Mouse (Mus musculus): ENCODE results near the gene Igll1. TPM values are rescaled to one million over a fixed set of nuclear protein-coding genes. Genes with fewer than 3 reads are reported as not detected.

Gene Igll1
- polyA plus RNA-seq, 1 experiment from 2014 or later = not detected

GRCm38 (mm10) chr16:16896015-16896381, 32.2 kb upstream of the Igll1 start:
- Histone ChIP-seq H3K9ac (replicated peaks; ENCODE audit: low read depth, low read length) (no peak overlapping the region), H3K4me3 (ENCODE audit: low read depth, low read length) (no peak overlapping the region; the same call in 1 of the 2 replicates), H3K4me1 (ENCODE audit: control insufficient read depth, insufficient read depth, low read length) (peaks cover 10% of the 10 kb centered on the region), H3K4me2 (ENCODE audit: low read depth, low read length) (no peak overlapping the region), H3K27me3 (ENCODE audit: control insufficient read depth, insufficient read depth, low read length) (no peaks in the 10 kb centered on the region), H3K27ac (ENCODE audit: low read depth, low read length) (no peak overlapping the region), H3K36me3 (ENCODE audit: control insufficient read depth, insufficient read depth, low read length) (peaks cover 10% of the 10 kb centered on the region), H3K9me3 (ENCODE audit: control insufficient read depth, low read length) (no peaks in the 10 kb centered on the region)
- ATAC-seq (ENCODE audit: low read depth) = no peak; the same call in 1 of the 2 replicates
- 24% methylated on average over 4 of the region's 4 CpGs for WGBS

- peaks cover 40% of the 10 kb centered on the region for H3K36me3 ChIP-seq (ENCODE audit: control insufficient read depth, insufficient read depth, low read length)
- no peak overlapping the region for H3K4me3 ChIP-seq (ENCODE audit: low read depth, low read length)
- H3K27me3 ChIP-seq (ENCODE audit: control insufficient read depth, insufficient read depth, low read length) = no peaks in the 10 kb centered on the region
- WGBS = 94% methylated on average over 7 of the region's 7 CpGs
- H3K9me3 ChIP-seq (ENCODE audit: control insufficient read depth, low read length) = no peaks in the 10 kb centered on the region
- peaks cover 6% of the 10 kb centered on the region for H3K4me1 ChIP-seq (ENCODE audit: control insufficient read depth, insufficient read depth, low read length)
- no peak overlapping the region for H3K9ac ChIP-seq (replicated peaks; ENCODE audit: low read depth, low read length)
- ATAC-seq (ENCODE audit: low read depth) = no peak
- no peak overlapping the region for H3K27ac ChIP-seq (ENCODE audit: low read depth, low read length)
- H3K4me2 ChIP-seq (ENCODE audit: low read depth, low read length) = no peak overlapping the region
These were observed 28.6 kb upstream of the Igll1 start for GRCm38 (mm10) chr16:16892366-16892765.

GRCm38 (mm10) chr16:16888341-16888740, 24.6 kb upstream of the Igll1 start:
- 93% methylated on average over 1 of the region's 1 CpGs for WGBS
- H3K9ac ChIP-seq (replicated peaks; ENCODE audit: low read depth, low read length) = no peak overlapping the region
- no peak overlapping the region for H3K27ac ChIP-seq (ENCODE audit: low read depth, low read length)
- H3K4me1 ChIP-seq (ENCODE audit: control insufficient read depth, insufficient read depth, low read length) = no peaks in the 10 kb centered on the region
- H3K4me2 ChIP-seq (ENCODE audit: low read depth, low read length) = no peak overlapping the region
- ATAC-seq (ENCODE audit: low read depth) = no peak
- H3K9me3 ChIP-seq (ENCODE audit: control insufficient read depth, low read length) = no peaks in the 10 kb centered on the region
- H3K36me3 ChIP-seq (ENCODE audit: control insufficient read depth, insufficient read depth, low read length) = peaks cover 73% of the 10 kb centered on the region
- H3K27me3 ChIP-seq (ENCODE audit: control insufficient read depth, insufficient read depth, low read length) = no peaks in the 10 kb centered on the region
- H3K4me3 ChIP-seq (ENCODE audit: low read depth, low read length) = no peak overlapping the region

GRCm38 (mm10) chr16:16879025-16879424, 15.2 kb upstream of the Igll1 start:
- no peak for ATAC-seq (ENCODE audit: low read depth)
- H3K4me2 ChIP-seq (ENCODE audit: low read depth, low read length) = no peak overlapping the region
- H3K27me3 ChIP-seq (ENCODE audit: control insufficient read depth, insufficient read depth, low read length) = no peaks in the 10 kb centered on the region
- H3K9me3 ChIP-seq (ENCODE audit: control insufficient read depth, low read length) = 0 out of 2 replicates have a peak, but pooled peaks cover 3% of the 10 kb centered on the region
- no peaks in the 10 kb centered on the region for H3K4me1 ChIP-seq (ENCODE audit: control insufficient read depth, insufficient read depth, low read length)
- no peak overlapping the region for H3K27ac ChIP-seq (ENCODE audit: low read depth, low read length)
- H3K9ac ChIP-seq (replicated peaks; ENCODE audit: low read depth, low read length) = no peak overlapping the region
- peaks cover 68% of the 10 kb centered on the region for H3K36me3 ChIP-seq (ENCODE audit: control insufficient read depth, insufficient read depth, low read length)
- no peak overlapping the region for H3K4me3 ChIP-seq (ENCODE audit: low read depth, low read length)
- WGBS = 93% methylated on average over 5 of the region's 5 CpGs

- H3K4me2 ChIP-seq (ENCODE audit: low read depth, low read length) = peak within 1 kb of the TSS; percentile 64
- H3K4me1 ChIP-seq (ENCODE audit: control insufficient read depth, insufficient read depth, low read length) = peaks cover 7% of the 10 kb centered on the region
- ATAC-seq (ENCODE audit: low read depth) = peak; percentile 97
- peak within 1 kb of the TSS; percentile 76 for H3K9ac ChIP-seq (replicated peaks; ENCODE audit: low read depth, low read length)
- WGBS = under 1% methylated on average over 49 of the region's 49 CpGs
- peak within 1 kb of the TSS; percentile 88 for H3K27ac ChIP-seq (ENCODE audit: low read depth, low read length)
- no peaks in the 10 kb centered on the region for H3K27me3 ChIP-seq (ENCODE audit: control insufficient read depth, insufficient read depth, low read length)
- H3K9me3 ChIP-seq (ENCODE audit: control insufficient read depth, low read length) = no peaks in the 10 kb centered on the region
- H3K36me3 ChIP-seq (ENCODE audit: control insufficient read depth, insufficient read depth, low read length) = 0 out of 2 replicates have a peak, but pooled peaks cover 2% of the 10 kb centered on the region
- H3K4me3 ChIP-seq (ENCODE audit: low read depth, low read length) = peak within 1 kb of the TSS; percentile 52
These were observed 7.0 kb upstream of the Igll1 start, which contains the start of the genes Top3b and Vpreb1 for GRCm38 (mm10) chr16:16870617-16871331. Top3b (plus strand) TSS chr16:16870736. Vpreb1 (minus strand) TSS chr16:16870843.

- Histone ChIP-seq H3K27me3 (ENCODE audit: control insufficient read depth, insufficient read depth, low read length) (no peaks in the 10 kb centered on the region), H3K4me2 (ENCODE audit: low read depth, low read length) (peak overlapping the region; percentile 64), H3K4me1 (ENCODE audit: control insufficient read depth, insufficient read depth, low read length) (peaks cover 7% of the 10 kb centered on the region), H3K9me3 (ENCODE audit: control insufficient read depth, low read length) (no peaks in the 10 kb centered on the region), H3K4me3 (ENCODE audit: low read depth, low read length) (peak overlapping the region; percentile 52), H3K36me3 (ENCODE audit: control insufficient read depth, insufficient read depth, low read length) (no peaks in the 10 kb centered on the region), H3K27ac (ENCODE audit: low read depth, low read length) (peak overlapping the region; percentile 88; the same call in 1 of the 2 replicates), H3K9ac (replicated peaks; ENCODE audit: low read depth, low read length) (no peak overlapping the region)
- peak; percentile 65 for ATAC-seq (ENCODE audit: low read depth)
- 35% methylated on average over 7 of the region's 7 CpGs for whole genome bisulfite sequencing
These were observed 6.4 kb upstream of the Igll1 start for GRCm38 (mm10) chr16:16870241-16870616.

- H3K9me3 ChIP-seq (ENCODE audit: control insufficient read depth, low read length) = no peaks in the 10 kb centered on the region
- no peaks in the 10 kb centered on the region for H3K4me1 ChIP-seq (ENCODE audit: control insufficient read depth, insufficient read depth, low read length)
- H3K4me2 ChIP-seq (ENCODE audit: low read depth, low read length) = no peak overlapping the region
- WGBS = 50% methylated on average over 4 of the region's 5 CpGs
- no peak overlapping the region for H3K4me3 ChIP-seq (ENCODE audit: low read depth, low read length)
- H3K9ac ChIP-seq (replicated peaks; ENCODE audit: low read depth, low read length) = no peak overlapping the region
- H3K27me3 ChIP-seq (ENCODE audit: control insufficient read depth, insufficient read depth, low read length) = no peaks in the 10 kb centered on the region
- no peak overlapping the region for H3K27ac ChIP-seq (ENCODE audit: low read depth, low read length)
- H3K36me3 ChIP-seq (ENCODE audit: control insufficient read depth, insufficient read depth, low read length) = no peaks in the 10 kb centered on the region
- no peak for ATAC-seq (ENCODE audit: low read depth)
These were observed 2.1 kb upstream of the Igll1 start for GRCm38 (mm10) chr16:16865696-16866561.

- Histone ChIP-seq H3K27me3 (ENCODE audit: control insufficient read depth, insufficient read depth, low read length) (no peaks in the 10 kb centered on the region), H3K27ac (ENCODE audit: low read depth, low read length) (no peak overlapping the region), H3K36me3 (ENCODE audit: control insufficient read depth, insufficient read depth, low read length) (no peaks in the 10 kb centered on the region), H3K9ac (replicated peaks; ENCODE audit: low read depth, low read length) (no peak overlapping the region), H3K4me2 (ENCODE audit: low read depth, low read length) (no peak overlapping the region), H3K9me3 (ENCODE audit: control insufficient read depth, low read length) (no peaks in the 10 kb centered on the region), H3K4me1 (ENCODE audit: control insufficient read depth, insufficient read depth, low read length) (no peaks in the 10 kb centered on the region), H3K4me3 (ENCODE audit: low read depth, low read length) (no peak overlapping the region)
- no peak for ATAC-seq (ENCODE audit: low read depth)
These were observed 1.4 kb upstream of the Igll1 start for GRCm38 (mm10) chr16:16865217-16865616.

GRCm38 (mm10) chr16:16862288-16862687, 1.5 kb downstream of the Igll1 start:
- ATAC-seq (ENCODE audit: low read depth) = no peak
- Histone ChIP-seq H3K4me3 (ENCODE audit: low read depth, low read length) (no peak overlapping the region), H3K27ac (ENCODE audit: low read depth, low read length) (no peak overlapping the region), H3K9me3 (ENCODE audit: control insufficient read depth, low read length) (no peaks in the 10 kb centered on the region), H3K4me1 (ENCODE audit: control insufficient read depth, insufficient read depth, low read length) (no peaks in the 10 kb centered on the region), H3K9ac (replicated peaks; ENCODE audit: low read depth, low read length) (no peak overlapping the region), H3K27me3 (ENCODE audit: control insufficient read depth, insufficient read depth, low read length) (no peaks in the 10 kb centered on the region), H3K4me2 (ENCODE audit: low read depth, low read length) (no peak overlapping the region), H3K36me3 (ENCODE audit: control insufficient read depth, insufficient read depth, low read length) (no peaks in the 10 kb centered on the region)
- WGBS = 77% methylated on average over 3 of the region's 3 CpGs
